Mouse (Mus musculus): Measurements from ENCODE around the gene 1700129C05Rik. TPM values are rescaled to one million over a fixed set of nuclear protein-coding genes. Genes with fewer than 3 reads are reported as not detected.

1700129C05Rik gene
- polyA plus RNA-seq, 1 experiment from 2014 or later, result not detected

Other genes starting within 250 kb of the 1700129C05Rik start
- not detected in 2 replicates for gene Gm5142, start 35.9 kb upstream of the 1700129C05Rik start, polyA plus RNA-seq (2016; fragmentation: Nextera tagmentation; extraction: Ambion mirVana)
- gene Rcbtb1, start 58.3 kb upstream of the 1700129C05Rik start, polyA plus RNA-seq (2016; fragmentation: Nextera tagmentation; extraction: Ambion mirVana), result 97.6 and 109 TPM in 2 replicates
- not detected in 2 replicates for gene Gm6904, start 117.3 kb upstream of the 1700129C05Rik start, polyA plus RNA-seq (2016; fragmentation: Nextera tagmentation; extraction: Ambion mirVana)
- gene Phf11a, start 154.6 kb upstream of the 1700129C05Rik start, polyA plus RNA-seq (2016; fragmentation: Nextera tagmentation; extraction: Ambion mirVana), result not detected in 2 replicates
- 0.21 TPM in 1 of 2 replicates, not detected in the other for gene Phf11b, start 198.5 kb upstream of the 1700129C05Rik start, polyA plus RNA-seq (2016; fragmentation: Nextera tagmentation; extraction: Ambion mirVana)
- gene Phf11d, start 222.6 kb upstream of the 1700129C05Rik start, polyA plus RNA-seq (2016; fragmentation: Nextera tagmentation; extraction: Ambion mirVana), result 0.25 TPM in 1 of 2 replicates, not detected in the other